Mouse (Mus musculus) lung, postnatal 14 days (tissue): Measurements from ENCODE around the gene Cdk5r1.
"Not testable (repeated sequence)": the region's sequence is repeated elsewhere in the genome, so short reads cannot be mapped to it uniquely, and the experiment has no call there.

Experiments
- DNase-seq: peaks from one replicate; pipeline ENCODE4 v3.0.0; 2021

The Cdk5r1 gene

DNA sequence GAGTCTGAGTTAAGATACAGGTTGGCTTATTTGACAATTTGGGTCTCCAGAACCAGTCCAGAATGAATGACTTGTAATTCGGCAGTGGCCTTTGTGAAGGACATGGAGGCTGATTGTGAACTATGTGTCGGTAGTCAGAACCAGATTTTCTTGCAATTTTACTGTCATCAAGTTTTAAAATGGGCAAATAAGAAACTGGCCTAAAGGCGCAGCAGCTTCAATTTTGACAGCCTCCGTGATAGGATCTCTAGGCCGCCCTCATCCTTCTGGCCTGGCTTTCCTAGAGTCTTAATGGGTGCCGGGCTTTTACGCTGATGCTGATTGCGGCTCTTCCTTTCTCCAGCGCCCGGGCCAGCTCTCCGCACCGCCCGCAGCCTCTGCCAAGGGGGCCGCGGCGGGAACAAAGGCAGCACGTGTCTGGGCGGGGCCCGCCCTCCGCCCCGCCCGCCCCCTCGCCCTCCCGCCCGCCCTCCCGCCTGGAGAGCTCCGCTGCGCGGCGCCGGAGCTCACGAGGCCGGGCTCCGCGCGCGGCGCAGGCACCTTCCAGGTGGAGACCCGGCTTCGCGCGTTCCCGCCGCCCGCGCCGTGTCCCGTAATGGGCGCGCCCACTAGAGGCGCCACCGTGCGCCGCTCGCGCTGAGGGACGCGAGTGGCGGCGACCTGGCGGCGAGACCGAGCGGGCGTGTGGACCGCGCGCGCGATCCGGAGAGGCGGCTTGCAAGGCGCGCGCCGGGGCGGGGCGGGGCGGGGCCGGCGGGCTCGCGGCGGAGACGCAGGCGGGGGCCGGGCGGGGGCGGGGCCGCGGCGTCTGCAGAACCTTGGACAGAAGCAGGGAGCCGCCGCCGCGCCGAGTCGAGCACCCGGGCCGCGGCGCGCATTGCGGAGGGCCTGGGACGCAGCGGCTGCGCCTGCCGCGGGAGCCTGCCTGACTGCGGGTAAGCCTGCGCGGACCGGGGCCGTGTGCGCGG is at the start of gene Cdk5r1:
TSS of gene Cdk5r1 (plus strand) at position 802 of the 968 bp plus-strand sequence.
- peak; percentile 80 for DNase-seq

DNA sequence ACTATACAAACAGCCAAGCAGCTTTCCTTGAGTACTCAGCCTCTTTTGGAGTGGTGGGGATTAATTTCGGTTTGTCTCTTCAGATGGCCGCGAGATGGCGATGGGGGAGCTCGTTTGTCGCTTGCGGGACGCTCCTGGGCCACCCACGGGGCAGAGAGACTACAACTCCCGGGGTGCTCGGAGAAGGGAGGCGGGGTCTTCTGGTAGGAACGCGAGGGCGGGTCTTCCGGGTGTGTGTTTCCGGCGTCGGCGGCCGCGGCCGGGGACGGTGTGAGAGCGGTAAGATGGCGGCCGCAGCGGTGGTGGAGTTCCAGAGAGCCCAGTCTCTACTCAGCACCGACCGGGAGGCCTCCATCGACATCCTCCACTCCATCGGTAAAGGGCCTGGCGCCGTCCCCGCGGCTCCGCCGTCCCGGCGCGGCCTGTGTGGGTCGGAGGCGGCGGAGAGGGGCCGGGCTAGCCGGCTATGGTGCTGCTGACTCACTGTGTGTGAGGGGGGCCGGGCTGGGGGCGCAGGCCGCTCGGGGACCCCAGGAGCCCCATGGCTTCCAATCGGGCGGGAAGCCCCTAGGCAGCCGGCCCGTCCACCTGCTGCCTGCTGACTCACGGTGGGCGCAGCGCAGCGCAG is 48.3 kb upstream of the Cdk5r1 start, which contains the start of gene Psmd11:
TSS of gene Psmd11 (plus strand) at position 235 of the 628 bp plus-strand sequence.
- peak; percentile 95 for DNase-seq

- peak; percentile 34 for DNase-seq
Measured at GRCm38 (mm10) chr11:80429009-80429475, 47.8 kb upstream of the Cdk5r1 start.

- no peak for DNase-seq
Measured at GRCm38 (mm10) chr11:80429500-80430166, 47.2 kb upstream of the Cdk5r1 start.

- no peak for DNase-seq
Measured at GRCm38 (mm10) chr11:80430366-80430910, 46.4 kb upstream of the Cdk5r1 start.

DNA sequence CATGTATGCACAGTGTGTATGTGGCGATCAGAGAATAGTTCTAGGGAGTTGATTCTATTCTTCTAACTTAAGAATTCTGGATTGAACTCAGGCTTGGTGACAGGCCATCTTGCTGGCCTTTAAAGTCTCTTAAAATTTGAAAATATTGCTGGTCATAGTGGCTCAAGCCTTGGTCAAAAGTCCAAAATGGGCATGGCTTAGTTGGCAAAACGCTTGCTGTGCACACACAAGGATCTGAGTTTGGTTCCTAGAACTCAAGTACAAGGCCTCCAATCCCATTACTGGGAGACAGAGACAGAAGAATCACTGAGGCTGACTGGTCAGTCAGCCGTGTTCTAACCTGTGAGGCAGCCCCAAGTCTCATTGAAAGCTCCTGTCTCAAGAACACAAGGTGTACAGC is 29.9 kb upstream of the Cdk5r1 start:
- no peak for DNase-seq

DNA sequence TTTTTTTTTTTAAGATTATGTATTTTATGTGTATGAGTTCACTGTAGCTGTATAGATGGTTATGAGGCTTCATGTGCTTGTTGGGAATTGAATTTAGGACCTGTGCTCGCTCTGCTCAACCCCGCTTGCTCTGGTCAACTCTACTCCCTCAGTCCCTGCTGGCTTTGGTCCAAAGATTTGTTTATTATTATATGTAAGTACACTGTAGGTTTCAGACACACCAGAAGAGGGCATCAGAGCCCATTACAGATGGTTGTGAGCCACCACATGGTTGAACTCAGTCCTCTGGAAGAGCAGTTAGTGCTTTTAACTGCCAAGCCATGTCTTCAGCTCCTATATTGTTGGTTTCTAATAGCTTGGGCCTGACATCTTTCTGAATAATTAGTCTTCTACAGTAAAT is 27.0 kb upstream of the Cdk5r1 start:
- no peak for DNase-seq

DNA sequence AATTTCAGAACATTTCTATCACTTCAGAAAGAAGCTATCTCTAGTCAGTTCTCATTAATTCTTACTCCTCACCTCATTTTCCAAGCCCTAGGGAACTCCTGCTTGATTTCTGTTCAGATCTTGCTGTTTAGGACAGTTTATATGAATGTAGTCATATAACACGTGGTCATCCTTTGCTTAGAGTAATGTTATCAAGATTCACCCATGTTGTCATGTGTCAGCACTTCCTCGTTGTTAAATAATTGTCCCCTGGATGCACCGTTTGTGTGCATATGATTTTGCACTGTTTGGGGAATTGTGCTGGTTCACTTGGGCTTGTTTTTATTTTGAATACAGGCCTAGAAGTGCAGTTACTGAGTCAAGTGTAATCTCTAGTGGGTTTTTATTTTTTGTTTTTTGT is 24.6 kb upstream of the Cdk5r1 start:
- DNase-seq: no peak

- no peak for DNase-seq
Measured at GRCm38 (mm10) chr11:80453198-80453597, 23.6 kb upstream of the Cdk5r1 start.

DNA sequence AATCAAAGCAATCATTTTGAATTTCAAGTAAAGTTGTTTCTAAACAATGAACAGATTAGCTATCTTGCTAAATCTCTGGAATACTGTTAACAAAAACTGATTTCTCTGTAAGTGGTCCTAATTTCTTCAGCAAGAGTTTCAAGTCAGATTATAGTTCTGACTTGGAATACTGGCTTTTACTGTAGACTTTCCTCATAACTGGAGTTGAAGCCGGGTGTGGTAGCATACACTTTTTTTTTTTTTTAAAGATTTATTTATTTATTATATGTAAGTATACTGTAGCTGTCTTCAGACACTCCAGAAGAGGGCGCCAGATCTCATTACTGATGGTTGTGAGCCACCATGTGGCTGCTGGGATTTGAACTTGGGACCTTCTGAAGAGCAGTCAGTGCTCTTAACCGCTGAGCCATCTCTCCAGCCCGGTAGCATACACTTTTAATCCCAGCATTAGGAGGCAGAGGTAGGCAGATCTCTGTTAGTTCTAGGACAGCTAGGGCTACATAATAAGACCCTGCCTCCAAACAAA is 13.2 kb upstream of the Cdk5r1 start:
- DNase-seq: not testable (repeated sequence)

DNA sequence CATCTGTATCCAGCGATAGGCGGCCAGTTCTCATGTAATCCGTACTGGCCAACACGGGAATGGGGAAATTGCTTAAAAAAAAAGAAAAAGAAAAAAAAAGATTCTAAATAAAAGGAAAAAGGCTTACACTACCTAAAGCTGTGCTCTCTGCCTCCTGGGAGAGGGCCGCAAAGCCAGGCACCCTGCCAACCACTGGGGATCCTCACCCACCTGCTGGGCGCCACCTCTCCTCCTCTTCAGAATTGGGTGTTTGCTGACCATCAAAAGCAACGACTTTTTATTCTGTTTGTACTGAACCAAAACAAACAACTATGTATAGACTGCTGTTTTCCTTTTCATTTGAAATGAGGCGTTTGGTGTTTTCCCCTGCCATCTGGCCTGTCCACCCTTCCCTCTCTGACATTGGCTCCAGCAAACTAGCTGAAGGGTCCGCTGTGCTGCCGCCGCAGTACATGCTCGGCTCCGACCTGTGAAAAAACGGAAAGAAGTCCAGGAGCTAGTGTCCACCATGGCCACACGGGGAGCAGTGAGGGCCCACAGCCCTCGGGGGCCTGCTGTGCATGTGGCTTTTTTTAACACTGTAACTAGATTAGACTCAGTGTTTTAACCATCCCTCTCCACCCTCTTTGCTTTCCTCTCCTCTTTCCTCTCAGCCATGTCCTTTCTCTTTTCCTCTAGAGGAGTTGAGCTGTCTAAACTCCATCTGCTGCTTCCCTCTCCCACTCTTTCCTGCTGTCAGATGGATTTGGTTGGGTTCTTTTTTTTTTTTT is 4.8 kb upstream of the Cdk5r1 start:
- no peak for DNase-seq

GRCm38 (mm10) chr11:80474175-80474691 is 2.6 kb upstream of the Cdk5r1 start:
- DNase-seq: no peak

DNA sequence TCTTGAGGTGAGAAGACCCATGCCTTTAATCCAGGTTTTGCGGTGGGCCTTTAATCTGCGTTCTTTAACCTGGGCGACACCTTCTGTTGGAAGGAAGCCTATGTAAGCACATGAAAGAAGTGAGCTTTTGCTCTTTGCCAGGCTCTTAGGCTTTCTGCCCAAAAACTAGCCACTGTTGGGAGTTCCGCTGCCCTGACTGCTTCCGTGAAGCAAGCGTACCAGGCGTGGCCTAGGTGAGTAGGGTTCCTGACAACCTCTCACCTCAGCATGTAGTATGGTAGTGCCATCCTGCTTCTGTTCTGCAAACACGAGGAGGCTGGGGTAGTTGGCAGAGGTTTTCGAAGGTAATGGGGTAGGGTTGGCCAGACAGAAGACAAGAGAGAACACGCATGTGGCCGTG is 2.0 kb upstream of the Cdk5r1 start:
- DNase-seq: peak; percentile 36

- DNase-seq: no peak
Measured at GRCm38 (mm10) chr11:80475544-80475943, 1.3 kb upstream of the Cdk5r1 start.

- peak; percentile 18 for DNase-seq
Measured at GRCm38 (mm10) chr11:80477341-80478199, 747 bp downstream of the Cdk5r1 start.

GRCm38 (mm10) chr11:80478694-80479412 is 2.0 kb downstream of the Cdk5r1 start:
- DNase-seq: no peak

DNA sequence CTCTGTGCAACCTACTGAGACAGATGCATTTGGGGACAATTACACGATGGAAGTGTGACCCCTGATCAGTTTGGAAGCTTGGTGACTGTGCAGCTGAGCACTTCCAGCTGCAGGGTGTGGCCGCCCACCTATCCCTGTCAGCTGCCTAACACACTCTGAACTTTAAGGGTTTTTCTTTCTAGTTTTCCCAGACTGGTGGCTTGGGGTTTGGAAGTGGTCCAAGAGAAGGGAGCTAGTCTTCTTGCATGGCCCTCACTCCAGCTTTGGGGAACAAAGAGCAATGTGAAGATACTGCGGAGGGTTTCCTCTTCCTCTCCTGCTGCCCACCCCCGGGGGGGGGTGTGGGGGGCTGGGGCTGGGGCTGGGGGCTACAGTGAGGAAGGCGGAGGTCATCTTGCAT is 2.6 kb downstream of the Cdk5r1 start:
- no peak for DNase-seq

- no peak for DNase-seq
Measured at GRCm38 (mm10) chr11:80479906-80480866, 3.4 kb downstream of the Cdk5r1 start.
